Mouse (Mus musculus): Measurements from ENCODE around the gene C1ra. TPM values are rescaled to one million over a fixed set of nuclear protein-coding genes. Genes with fewer than 3 reads are reported as not detected.
"Not testable (repeated sequence)": the region's sequence is repeated elsewhere in the genome, so short reads cannot be mapped to it uniquely, and the experiment has no call there.

Gene C1ra
- 1 to 10 TPM; 1.1 to 1.3 TPM for total RNA-seq (2021)
- long read RNA-seq, experiment 1, partial matches to known transcripts, result 0 of 5 reads
- long read RNA-seq, experiment 1, other reads (novel, unspliced or antisense), result 3 of 5 reads
- long read RNA-seq, experiment 2, partial matches to known transcripts, result 0 of 2 reads
- long read RNA-seq, experiment 2, other reads (novel, unspliced or antisense), result 1 of 2 reads

DNA sequence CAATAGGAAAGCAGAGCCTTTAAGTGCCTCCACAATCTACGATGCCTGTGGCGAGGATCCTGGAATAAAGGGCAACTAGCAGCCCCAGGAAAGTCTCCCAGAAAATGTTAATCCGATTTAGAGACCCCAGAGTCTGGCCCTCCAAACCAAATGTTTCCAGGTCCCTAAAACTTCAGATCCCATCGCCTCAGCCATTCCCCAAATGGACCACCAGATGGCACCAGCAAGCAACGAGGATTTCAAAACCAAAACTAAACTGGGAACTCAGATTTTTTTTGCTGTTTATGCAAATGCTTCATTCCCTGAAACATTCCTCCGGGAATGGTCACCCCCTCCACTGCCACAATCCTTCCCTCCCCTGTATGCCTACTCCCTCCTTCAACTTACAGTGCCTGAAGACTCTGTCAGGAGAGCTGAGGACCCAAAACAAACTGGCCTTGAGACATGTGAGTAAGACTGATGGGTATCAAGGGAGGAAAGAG lies at the start of gene C1ra:
Gene C1ra (plus strand): TSS at position 51 of the 482 bp plus-strand sequence.
- peak; percentile 60 to 69 for DNase-seq (ENCODE audit: low spot score in 2 of 2)
- intact Hi-C loops (cut with DNase I), result no loop called here

- DNase-seq (ENCODE audit: low spot score in 2 of 2), result peak; percentile 19 to 41
- intact Hi-C loops (cut with DNase I), result no loop called here
Observed at GRCm38 (mm10) chr6:124463881-124464291, 48.3 kb upstream of the C1ra start.

- intact Hi-C loops (cut with DNase I), result no loop called here
- peak; percentile 94 to 96 for DNase-seq (ENCODE audit: low spot score in 2 of 2)
Observed at GRCm38 (mm10) chr6:124464305-124465271, 47.6 kb upstream of the C1ra start, which contains the start of gene Clstn3. Gene Clstn3 (minus strand): TSS chr6:124464794.

- intact Hi-C loops (cut with DNase I), result no loop called here
- DNase-seq (ENCODE audit: low spot score in 2 of 2), result no peak
Observed at GRCm38 (mm10) chr6:124465299-124465698, 46.9 kb upstream of the C1ra start.

GRCm38 (mm10) chr6:124465729-124466128 lies 46.5 kb upstream of the C1ra start:
- intact Hi-C loops (cut with DNase I), result no loop called here
- no peak for DNase-seq (ENCODE audit: low spot score in 2 of 2)

- intact Hi-C loops (cut with DNase I), result no loop called here
- no peak for DNase-seq (ENCODE audit: low spot score in 2 of 2)
Observed at GRCm38 (mm10) chr6:124471121-124471520, 41.1 kb upstream of the C1ra start.

DNA sequence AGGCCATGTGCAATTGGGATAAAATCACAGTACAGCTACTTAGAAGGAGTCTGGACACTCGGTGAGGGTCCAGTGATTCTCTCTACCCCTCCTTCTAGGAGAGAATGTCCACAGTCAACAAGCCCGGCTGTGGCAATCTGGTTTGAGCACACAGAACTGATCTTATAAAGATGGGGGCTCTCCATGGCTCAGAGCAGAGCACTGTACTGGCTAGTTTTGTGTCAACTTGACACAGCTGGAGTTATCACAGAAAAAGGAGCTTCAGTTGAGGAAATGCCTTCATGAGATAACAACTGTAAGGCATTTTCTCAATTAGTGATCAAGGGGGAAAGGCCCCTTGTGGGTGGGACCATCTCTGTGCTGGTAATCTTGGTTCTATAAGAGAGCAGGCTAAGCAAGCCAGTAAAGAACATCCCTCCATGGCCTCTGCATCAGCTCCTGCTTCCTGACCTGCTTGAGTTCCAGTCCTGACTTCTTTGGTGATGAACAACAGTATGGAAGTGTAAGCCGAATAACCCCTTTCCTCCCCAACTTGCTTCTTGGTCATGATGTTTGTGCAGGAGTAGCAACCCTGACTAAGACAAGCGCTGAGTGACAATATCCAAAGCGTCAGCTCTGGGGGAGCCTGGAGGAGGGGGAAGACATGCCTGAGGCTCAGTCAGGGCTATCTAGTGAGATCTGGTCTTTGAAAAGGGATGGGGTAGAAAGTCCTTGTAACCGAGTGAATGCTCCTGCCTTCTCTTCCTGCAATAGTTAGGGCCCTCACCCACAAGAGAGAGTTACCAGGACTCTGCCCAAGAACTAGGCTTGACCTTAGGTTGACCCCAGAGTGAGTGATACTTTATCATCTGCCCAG lies 40.2 kb upstream of the C1ra start:
- intact Hi-C loops (cut with DNase I); DNase-seq (ENCODE audit: low spot score in 2 of 2): not testable (repeated sequence)

- peak in 1 of 2 experiments; percentile 61 for DNase-seq (ENCODE audit: low spot score in 2 of 2)
- intact Hi-C loops (cut with DNase I), result no loop called here
Observed at GRCm38 (mm10) chr6:124472801-124473200, 39.4 kb upstream of the C1ra start.

DNA sequence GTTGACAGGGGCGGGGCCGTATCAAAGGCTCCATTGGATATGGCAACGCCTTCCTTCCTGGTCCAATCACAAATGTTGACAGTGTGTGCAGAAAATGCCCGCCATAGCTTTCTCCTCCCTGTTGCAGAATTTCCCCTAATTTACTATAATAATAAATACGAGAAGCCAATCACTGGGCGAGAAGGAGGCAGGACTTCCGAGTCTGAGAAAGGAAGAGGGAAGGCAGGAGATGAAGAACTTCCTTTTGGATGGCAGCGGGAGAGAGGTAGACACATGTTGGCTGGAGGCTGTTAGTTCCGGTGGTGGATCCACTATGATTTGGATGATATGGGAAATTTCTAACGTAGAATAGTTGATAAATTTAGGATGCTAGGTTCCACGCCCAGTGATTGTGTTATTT lies 37.6 kb upstream of the C1ra start:
- DNase-seq (ENCODE audit: low spot score in 2 of 2), result no peak
- intact Hi-C loops (cut with DNase I), result no loop called here

DNA sequence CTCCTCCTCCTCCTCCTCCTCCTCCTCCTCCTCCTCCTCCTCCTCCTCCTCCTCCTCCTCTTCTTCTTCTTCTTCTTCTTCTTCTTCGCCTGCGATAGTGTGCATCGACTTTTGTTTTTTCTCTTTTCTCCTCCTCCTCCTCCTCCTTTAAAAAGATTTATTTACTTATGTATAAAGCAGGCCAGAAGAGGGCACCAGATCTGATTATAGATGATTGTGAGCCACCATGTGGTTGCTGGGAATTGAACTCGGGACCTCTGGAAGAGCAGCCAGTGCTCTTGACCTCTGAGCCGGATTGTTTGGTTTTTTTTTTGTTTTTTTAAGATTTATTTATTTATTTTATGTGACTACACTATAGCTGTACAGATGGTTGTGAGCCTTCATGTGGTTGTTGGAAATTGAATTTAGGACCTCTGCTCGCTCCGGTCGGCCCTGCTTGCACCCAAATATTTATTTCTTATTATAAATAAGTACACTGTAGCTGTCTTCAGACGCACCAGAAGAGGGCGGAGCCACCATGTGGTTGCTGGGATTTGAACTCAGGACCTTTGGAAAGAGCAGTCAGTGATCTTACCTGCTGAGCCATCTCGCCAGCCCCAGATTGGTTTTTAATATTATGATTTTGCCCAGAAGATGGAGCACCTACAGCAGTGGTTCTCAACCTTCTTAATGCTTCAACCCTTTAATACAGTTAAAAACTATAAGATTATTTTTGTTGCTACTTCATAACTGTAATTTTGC lies 36.7 kb upstream of the C1ra start:
- intact Hi-C loops (cut with DNase I); DNase-seq (ENCODE audit: low spot score in 2 of 2): not testable (repeated sequence)

DNA sequence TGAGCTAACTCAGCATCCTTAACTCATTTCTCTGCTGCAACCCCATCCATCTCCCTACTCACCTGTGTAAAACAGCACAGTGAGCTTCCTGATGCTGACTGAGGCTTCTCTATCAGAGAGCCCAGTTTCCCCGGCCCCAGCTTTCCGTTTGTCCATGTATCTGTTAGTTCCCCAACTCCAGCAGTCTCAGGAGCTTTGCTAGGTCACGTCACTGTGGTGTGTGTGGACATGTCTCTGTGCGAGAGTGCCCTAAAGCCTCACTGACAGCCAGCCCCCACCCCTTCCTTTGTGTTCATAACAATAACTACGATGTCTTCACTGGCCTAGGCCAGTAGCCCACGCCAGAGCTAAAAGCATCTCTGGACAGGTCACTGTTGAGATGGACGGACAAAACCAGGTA lies 36.0 kb upstream of the C1ra start:
- intact Hi-C loops (cut with DNase I), result no loop called here
- DNase-seq (ENCODE audit: low spot score in 2 of 2), result no peak

DNA sequence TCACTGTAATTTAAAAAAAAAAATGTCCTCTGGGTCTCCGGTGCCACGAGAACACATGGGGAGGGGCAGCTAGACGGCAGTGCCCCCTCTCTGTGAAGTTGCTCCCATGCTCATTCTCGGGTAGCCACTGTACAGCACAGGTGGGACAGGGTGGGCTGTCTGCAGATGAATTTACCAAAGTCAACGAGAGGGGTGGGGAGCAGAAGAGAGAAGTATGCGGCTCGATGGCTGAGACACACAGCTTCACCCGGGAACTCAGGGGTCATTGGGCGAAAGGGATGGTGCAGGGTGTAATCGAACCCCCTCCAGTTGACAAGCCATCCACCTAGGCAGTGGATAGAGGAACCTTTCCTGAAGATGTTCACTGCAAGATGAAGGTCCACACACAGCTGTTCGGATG lies 35.4 kb upstream of the C1ra start:
- intact Hi-C loops (cut with DNase I), result no loop called here
- no peak for DNase-seq (ENCODE audit: low spot score in 2 of 2)

DNA sequence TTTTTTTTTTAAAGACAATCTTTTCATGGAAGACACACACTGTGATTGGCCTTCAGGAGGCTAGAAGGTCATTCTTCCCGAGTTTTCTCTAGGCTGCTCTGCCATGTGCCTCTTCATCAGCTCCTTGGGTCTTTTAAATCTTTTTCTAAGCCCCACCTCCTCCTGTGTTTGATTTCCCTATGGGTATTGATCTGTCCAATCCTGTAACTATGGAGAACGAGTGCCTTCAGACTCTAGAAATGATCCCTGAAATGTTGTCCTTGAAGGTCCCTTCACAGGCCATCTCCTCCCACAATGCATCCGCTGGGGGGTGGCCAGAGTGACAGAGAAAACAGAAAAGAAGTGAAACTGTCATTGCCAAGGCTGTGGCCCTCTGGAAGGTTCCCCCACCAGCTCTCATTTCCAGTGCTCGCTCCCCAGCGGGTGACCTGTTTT lies 35.0 kb upstream of the C1ra start:
- DNase-seq (ENCODE audit: low spot score in 2 of 2), result no peak
- intact Hi-C loops (cut with DNase I), result no loop called here

DNA sequence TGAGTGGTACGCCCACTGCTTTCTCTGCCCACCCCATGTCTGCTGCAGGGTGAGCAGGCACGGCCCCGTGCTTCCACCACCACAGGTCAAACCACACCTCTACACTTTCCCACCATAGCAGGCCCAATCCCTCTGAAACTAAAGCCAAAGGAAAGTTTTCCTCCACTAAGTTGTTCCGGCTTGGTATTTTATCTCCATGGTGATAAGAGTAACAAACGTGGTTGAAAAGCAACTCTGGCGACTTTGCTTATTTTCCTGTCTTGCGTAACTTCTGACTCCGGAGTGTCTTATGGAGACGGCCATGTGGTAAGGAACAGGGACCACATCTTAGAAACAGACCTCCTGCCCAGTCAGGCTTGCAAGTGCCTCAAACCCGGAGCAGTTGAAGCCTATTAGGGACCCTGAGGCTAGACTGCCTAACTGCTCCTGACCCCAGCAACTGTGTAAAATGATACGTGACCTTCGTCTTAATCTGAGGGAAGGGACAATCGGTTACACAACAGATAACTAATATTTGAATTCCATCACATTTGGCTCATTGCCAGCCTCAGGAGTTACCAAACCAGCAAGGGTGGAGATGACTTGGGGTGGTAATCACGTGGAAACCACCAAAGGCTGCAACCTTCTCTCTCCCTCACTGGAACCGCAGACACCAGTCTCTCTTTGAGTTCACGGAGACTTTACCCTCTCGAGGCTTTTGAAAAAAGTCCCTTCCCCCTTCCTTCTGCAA lies 34.1 kb upstream of the C1ra start:
- intact Hi-C loops (cut with DNase I), result no loop called here
- DNase-seq (ENCODE audit: low spot score in 2 of 2), result no peak

DNA sequence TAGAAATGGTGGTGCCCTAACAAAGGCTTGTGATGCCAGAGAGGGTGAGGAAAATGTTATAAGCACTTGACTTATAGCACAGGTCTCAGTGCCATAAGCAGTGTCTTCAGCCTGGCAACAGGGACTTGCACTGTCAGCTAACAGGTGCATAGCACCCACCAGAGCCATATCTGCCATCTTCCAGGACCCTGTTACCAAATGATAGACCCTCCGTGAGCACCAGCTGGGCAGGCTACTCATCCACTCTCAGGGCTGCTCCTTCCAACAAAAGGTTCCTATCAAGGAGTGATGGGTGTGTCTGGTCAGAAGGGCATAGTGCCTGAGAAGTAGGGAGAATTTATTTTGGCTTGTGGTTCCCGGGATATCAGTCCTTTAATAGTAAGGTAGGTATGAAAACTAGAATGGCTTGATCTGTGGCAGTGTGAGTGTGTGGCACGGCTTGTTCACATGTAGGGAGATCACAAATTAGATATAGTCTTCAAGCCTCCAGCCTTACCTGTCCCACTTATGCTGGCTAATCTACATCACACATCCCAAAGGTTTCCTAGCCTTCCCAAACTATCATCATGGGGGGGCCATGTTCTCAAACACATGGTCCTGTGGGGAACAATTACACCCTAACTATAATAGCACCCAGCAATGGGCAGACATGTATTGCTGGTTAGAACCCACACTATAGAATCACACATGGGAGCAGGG lies 33.2 kb upstream of the C1ra start:
- DNase-seq (ENCODE audit: low spot score in 2 of 2), result no peak
- intact Hi-C loops (cut with DNase I), result no loop called here

DNA sequence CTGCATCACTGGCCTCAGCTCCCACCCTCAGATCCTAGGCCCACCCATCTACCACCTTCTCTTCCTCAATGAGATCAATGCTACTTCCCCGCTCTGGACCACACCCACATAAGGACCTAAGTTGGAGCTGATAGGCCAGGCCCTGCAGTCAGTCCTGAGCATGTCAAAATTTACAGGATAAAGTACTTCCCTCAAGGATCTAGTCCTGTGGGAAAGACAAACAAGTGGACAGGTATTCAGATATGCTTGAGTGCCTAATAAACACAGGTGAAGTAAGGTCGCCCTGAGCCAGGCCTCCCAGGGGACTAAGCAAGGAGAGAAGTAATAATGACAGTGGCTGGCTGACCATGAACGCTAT lies 32.7 kb upstream of the C1ra start:
- DNase-seq (ENCODE audit: low spot score in 2 of 2), result no peak
- intact Hi-C loops (cut with DNase I), result no loop called here

DNA sequence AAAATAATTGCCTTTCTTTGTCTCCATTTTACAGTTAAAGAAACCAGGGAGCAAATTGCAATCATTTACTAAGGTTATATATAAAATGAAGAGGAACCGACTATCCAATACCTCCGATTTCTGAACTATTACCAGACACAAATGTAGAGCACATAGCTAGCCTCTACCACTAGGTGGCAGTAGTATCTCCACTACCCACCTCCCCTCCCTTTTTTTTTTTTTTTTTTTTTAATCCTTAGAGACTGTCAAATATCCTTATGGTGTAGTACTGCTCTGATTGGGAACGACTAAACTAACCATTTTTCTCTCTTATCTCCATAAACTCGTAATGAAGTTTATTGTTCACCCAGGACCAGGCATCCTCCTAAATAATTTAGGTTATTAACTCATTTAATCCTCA lies 31.9 kb upstream of the C1ra start:
- DNase-seq (ENCODE audit: low spot score in 2 of 2), result peak; percentile 62 to 76
- intact Hi-C loops (cut with DNase I), result no loop called here

- intact Hi-C loops (cut with DNase I), result no loop called here
- DNase-seq (ENCODE audit: low spot score in 2 of 2), result peak in 1 of 2 experiments; percentile 62
Observed at GRCm38 (mm10) chr6:124481571-124481970, 30.6 kb upstream of the C1ra start.
